Mouse (Mus musculus): ENCODE data around the gene Mdfi. TPM values are rescaled to one million over a fixed set of nuclear protein-coding genes. Genes with fewer than 3 reads are reported as not detected.
A peak's percentile ranks its signal among the peaks of the same experiment; 100 is the strongest.

Mdfi gene
- 38.8 and 51.1 TPM in 2 replicates for polyA plus RNA-seq (2012; rRNA removed)

DNA sequence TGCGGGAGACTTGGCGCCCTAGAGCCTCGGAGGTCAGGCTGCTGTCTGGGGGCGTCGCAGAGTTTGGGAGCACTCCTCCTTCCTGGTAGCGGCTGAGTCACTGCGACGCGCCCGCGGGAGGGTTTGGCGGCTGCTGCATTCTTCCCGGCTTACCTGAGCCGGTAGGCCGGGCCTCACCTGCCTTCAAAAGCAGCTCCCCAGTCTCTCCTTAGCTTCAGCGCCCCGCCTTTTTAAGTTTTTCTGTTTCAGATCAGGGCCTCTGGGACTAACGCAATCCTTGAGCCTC lies at the start of gene Mdfi:
Gene Mdfi, minus strand, starts transcription at position 210 of the 286 bp plus-strand sequence.
- Histone ChIP-seq H3K4me3 (replicated peaks; ENCODE audit: extremely low read depth, low read depth, low read length) (peak within 1 kb of the TSS; percentile 70), H3K4me1 (ENCODE audit: control insufficient read depth, insufficient read depth, low read length) (peaks cover 3% of the 10 kb centered on the region; the same call in 1 of the 2 replicates)
- 11% methylated on average over 18 of the region's 18 CpGs for WGBS
- DNase-seq: peak; percentile 33
- TF ChIP-seq CTCF (IDR thresholded peaks at IDR 0.05; ENCODE audit: insufficient read depth, low read length): no peak
- no peak for TF ChIP-seq POLR2A (IDR thresholded peaks at IDR 0.05; ENCODE audit: borderline replicate concordance, extremely low read depth, low read depth, low read length)

DNA sequence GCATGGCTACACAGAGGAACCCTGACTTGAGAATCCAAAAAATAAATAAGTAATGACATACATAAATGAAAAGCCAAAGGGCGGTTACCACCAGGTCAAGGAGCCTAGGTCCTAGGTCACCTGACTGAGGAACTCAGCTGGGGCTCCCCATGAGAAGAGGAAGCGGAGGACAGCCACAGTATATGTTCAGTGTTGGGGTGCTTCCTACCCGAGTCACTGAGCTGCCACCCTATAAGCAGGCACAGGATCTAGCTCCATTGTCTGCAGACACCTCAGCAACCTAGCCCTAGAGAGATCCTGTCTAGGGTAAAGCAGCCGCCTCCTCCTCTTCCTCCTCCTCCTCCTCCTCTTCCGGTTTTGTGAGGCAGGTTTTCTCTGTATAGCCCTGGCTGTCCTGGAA lies 48.6 kb upstream of the Mdfi start:
- Histone ChIP-seq H3K4me1 (ENCODE audit: control insufficient read depth, insufficient read depth, low read length) (no peaks in the 10 kb centered on the region), H3K4me3 (replicated peaks; ENCODE audit: extremely low read depth, low read depth, low read length) (no peak overlapping the region)
- DNase-seq: no peak
- TF ChIP-seq CTCF (IDR thresholded peaks at IDR 0.05; ENCODE audit: insufficient read depth, low read length) (no peak), POLR2A (IDR thresholded peaks at IDR 0.05; ENCODE audit: borderline replicate concordance, extremely low read depth, low read depth, low read length) (no peak)
- WGBS: 60% methylated on average over 5 of the region's 5 CpGs

DNA sequence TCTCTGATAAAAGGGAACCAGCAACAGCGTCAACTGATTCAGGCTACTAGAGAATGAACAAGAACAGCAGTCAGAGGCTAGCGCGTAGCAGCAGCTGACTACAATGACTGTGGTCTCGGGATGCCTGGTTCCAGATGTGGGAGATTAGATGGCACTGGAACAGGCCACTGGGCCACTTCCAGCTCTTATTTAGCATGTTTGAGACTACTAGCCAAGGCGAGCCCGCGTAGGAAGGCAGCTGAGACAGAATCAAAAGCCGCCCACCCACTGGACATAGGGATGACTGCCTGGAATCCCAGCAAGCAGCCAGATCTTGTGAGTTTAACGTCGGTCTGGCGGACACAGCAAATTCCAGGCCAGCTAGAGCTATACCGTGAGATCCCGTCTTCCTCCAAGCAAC lies 46.8 kb upstream of the Mdfi start:
- WGBS: 73% methylated on average over 13 of the region's 13 CpGs

DNA sequence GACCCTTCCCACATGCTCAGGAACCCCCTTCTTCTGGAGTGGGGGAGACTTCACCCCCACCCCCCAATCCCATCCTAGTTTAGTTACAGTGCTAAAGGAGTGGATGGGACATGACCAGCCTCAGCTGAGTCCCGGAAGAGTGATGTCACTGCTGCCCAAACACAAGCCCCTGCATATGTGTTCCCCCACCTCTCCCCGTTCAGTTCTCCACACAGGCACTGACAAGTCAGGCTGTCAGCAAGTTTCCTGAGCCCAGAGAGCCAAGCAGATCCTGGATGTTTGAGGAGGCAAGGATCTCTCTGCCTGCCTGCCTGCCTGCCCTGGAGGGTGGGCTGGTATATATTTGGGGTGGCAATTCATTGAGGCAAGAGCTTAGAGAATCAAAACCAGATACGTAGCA lies 44.7 kb upstream of the Mdfi start:
- whole genome bisulfite sequencing: 51% methylated on average over 3 of the region's 3 CpGs
- no peaks in the 10 kb centered on the region for H3K4me1 ChIP-seq (ENCODE audit: control insufficient read depth, insufficient read depth, low read length)
- TF ChIP-seq CTCF (IDR thresholded peaks at IDR 0.05; ENCODE audit: insufficient read depth, low read length) (no peak), POLR2A (IDR thresholded peaks at IDR 0.05; ENCODE audit: borderline replicate concordance, extremely low read depth, low read depth, low read length) (no peak)
- no peak for DNase-seq
- H3K4me3 ChIP-seq (replicated peaks; ENCODE audit: extremely low read depth, low read depth, low read length): no peak overlapping the region

More for the DNA sequence above, 46.8 kb upstream of the Mdfi start:
- no peaks in the 10 kb centered on the region for H3K4me1 ChIP-seq (ENCODE audit: control insufficient read depth, insufficient read depth, low read length)
- TF ChIP-seq CTCF (IDR thresholded peaks at IDR 0.05; ENCODE audit: insufficient read depth, low read length) (no peak), POLR2A (IDR thresholded peaks at IDR 0.05; ENCODE audit: borderline replicate concordance, extremely low read depth, low read depth, low read length) (no peak)
- no peak for DNase-seq
- no peak overlapping the region for H3K4me3 ChIP-seq (replicated peaks; ENCODE audit: extremely low read depth, low read depth, low read length)

DNA sequence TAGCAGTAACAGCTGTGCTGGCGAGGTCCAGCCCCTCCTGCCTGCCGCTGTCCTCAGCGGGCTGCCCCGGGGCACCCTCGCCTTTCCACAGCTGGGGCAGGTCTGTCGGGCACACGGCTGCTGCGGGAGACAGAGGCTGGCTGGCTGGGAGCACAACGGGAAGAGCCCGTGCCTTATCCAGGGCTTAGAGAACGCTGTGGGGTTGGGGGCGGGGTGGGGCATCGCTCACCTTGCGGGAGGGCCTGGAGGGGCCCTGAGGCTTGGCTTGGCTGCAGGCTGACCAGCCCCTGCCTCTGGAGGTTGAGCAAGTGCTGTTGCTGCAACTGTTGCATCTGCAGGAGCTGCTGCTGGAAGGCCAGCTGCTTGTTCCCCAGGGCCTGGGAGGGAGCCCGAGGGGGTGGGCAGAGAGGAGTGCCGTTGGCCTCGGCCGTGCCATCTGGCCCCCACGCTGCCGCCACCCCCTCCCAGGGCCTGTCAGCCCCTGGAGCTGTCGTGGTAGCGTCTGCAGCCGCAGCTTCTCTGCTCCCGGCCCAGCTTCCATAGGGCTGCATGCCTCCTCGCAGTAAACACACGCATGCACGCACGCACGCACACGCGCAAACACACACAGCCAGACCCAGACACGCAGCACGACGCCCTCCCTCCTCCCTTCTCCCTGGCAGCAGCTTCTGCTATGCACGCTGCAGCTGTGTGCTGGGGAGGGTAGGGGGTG lies 44.0 kb upstream of the Mdfi start:
- 52% methylated on average over 35 of the region's 35 CpGs for WGBS
- no peak for TF ChIP-seq CTCF (IDR thresholded peaks at IDR 0.05; ENCODE audit: insufficient read depth, low read length)
- no peak for TF ChIP-seq POLR2A (IDR thresholded peaks at IDR 0.05; ENCODE audit: borderline replicate concordance, extremely low read depth, low read depth, low read length)

DNA sequence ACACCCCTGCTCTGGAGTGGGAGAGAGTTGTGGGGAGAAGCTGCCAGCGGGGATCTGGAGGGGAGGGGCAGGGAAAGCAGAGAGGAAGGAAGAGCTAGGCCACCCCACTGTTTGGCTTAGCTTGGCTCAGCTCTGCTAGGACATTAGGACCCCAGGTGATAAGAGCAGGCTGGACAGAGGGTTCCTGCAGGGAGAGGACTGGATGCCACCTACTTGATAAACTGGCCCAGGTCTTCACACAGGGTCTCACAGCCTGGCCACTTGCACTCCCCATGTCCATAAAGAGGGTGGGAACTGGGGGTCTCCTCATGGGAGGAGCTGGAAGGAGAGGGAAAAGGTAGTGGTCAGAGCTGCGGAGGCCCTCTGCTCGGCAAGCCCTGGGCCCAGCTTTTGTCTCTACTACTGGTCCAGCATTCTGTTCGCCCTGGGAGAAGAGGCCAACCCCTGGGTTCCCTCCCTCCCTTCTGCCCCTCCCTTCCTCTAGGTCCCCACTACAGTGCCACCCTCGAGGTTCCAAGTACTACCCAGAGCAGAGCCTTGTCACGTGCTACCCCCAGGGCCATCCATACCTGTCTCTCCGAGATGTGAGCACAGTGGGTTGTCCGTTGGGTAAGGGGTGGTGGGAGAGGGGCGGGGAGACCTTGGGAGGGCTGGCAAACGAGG lies 43.4 kb upstream of the Mdfi start:
- no peak for DNase-seq
- Histone ChIP-seq H3K4me3 (replicated peaks; ENCODE audit: extremely low read depth, low read depth, low read length) (no peak overlapping the region), H3K4me1 (ENCODE audit: control insufficient read depth, insufficient read depth, low read length) (no peaks in the 10 kb centered on the region; the same call in 1 of the 2 replicates)
- TF ChIP-seq CTCF (IDR thresholded peaks at IDR 0.05; ENCODE audit: insufficient read depth, low read length) (no peak), POLR2A (IDR thresholded peaks at IDR 0.05; ENCODE audit: borderline replicate concordance, extremely low read depth, low read depth, low read length) (no peak)
- WGBS: 68% methylated on average over 9 of the region's 10 CpGs

More for the DNA sequence above, 44.0 kb upstream of the Mdfi start:
- H3K4me1 ChIP-seq (ENCODE audit: control insufficient read depth, insufficient read depth, low read length): no peaks in the 10 kb centered on the region; the same call in 1 of the 2 replicates
- DNase-seq: no peak
- no peak overlapping the region for H3K4me3 ChIP-seq (replicated peaks; ENCODE audit: extremely low read depth, low read depth, low read length)

DNA sequence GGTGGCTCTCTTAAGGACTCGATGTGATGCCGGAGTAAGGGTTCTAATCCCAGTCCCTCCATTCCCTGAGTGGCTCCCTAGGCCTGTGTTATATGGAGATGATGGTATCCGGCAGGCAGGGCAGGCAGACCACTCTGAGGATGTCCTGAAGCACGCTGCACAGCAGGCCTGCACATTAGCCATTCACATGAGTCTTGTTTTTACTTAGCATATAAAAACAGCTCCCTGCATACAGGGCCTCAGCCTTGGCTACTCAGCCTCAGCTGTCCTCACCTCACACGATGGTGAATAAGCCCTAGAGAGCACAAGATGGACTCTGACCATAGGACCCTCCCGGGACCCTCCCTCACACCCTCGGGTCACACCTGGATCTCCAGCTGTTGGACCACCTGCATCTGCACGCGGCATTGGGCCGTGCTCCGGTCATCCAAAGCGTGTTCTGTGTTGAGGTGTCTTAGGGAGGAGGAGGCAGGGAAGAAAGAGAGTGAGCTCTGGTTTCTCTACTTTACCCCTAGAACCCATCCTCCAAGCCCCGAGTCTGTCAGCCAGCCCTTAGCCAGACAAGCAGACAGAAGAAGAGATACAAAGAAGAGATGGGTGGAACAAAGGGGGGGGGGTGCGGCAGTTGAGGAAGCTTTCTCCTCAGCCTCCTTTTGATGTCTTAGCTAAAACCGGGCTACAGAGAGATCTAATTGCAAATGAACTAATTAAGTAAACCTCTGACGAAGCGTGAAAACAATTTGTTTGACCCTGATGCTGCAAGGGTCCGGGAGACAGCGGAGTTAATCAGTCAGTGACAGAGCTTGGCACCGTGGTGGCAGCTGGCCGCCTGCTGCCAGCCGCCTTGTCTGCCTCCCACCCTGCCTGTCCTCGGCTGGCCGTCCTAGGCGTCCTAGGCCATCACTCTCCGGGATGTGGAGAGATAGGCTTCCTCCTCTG lies 42.6 kb upstream of the Mdfi start:
- no peaks in the 10 kb centered on the region; the same call in 1 of the 2 replicates for H3K4me1 ChIP-seq (ENCODE audit: control insufficient read depth, insufficient read depth, low read length)
- H3K4me3 ChIP-seq (replicated peaks; ENCODE audit: extremely low read depth, low read depth, low read length): no peak overlapping the region
- TF ChIP-seq CTCF (IDR thresholded peaks at IDR 0.05; ENCODE audit: insufficient read depth, low read length) (no peak), POLR2A (IDR thresholded peaks at IDR 0.05; ENCODE audit: borderline replicate concordance, extremely low read depth, low read depth, low read length) (no peak)
- DNase-seq: no peak
- WGBS: 73% methylated on average over 26 of the region's 26 CpGs

DNA sequence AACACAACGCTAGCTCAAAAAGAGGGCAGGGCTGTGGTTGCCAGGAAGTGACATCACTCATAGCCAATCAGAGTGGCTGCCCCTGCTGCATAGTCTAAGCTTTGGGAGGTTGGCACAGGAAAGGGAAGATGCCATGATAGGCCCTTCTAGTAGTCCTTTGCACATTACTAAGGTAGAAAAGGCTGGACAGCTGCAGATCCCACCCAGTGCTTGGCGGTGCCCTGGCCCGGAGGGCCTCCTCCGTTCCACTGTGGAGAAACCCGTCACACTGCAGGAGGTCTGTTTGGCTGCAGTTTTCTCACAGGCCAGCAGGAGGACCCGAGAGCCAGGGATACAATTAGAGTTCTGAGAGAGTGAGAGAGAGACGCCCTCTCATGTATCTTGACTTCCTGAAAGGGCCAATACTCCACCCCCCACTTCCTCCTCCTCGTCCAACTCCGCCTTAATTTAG lies 38.9 kb upstream of the Mdfi start:
- H3K4me1 ChIP-seq (ENCODE audit: control insufficient read depth, insufficient read depth, low read length): no peaks in the 10 kb centered on the region; the same call in 1 of the 2 replicates
- peak overlapping the region; percentile 4 for H3K4me3 ChIP-seq (replicated peaks; ENCODE audit: extremely low read depth, low read depth, low read length)
- DNase-seq: peak; percentile 87
- 2% methylated on average over 9 of the region's 9 CpGs for WGBS
- no peak for TF ChIP-seq POLR2A (IDR thresholded peaks at IDR 0.05; ENCODE audit: borderline replicate concordance, extremely low read depth, low read depth, low read length)
- peak; percentile 86 for TF ChIP-seq CTCF (IDR thresholded peaks at IDR 0.05; ENCODE audit: insufficient read depth, low read length)

All from lung, adult 2 months (tissue).